Comparison of ENCODE assay signal across 7 mouse cellular contexts in the genomic region with DNA sequence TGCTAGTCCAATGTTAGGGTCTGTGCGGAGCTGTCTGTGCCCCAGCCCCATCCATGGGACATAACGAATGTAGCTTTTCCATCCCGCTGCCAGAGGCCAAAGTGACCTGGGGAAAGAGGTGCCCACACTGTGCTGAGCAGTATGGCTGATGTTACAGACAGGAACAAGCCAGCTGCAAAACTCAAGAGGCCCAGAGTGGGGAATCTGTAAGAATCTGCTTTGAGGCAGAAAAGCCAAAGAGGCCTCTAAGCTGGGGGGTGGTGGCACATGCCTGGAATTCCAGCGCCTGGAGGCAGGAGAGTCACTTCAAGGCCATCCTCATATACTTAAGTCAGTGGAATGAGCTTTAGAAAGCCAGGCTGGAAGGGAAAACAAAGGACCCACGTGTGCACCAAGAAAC. TPM values are rescaled to one million over a fixed set of nuclear protein-coding genes. Genes with fewer than 3 reads are reported as not detected.
A peak's percentile ranks its signal among the peaks of the same experiment; 100 is the strongest.
DNase-seq lines count a peak whose midpoint lies in the region; ATAC-seq lines count a peak whose summit lies in the region.

No protein-coding gene starts in this region.

- no peaks in the 10 kb centered on the region for H3K27me3 ChIP-seq in neural tube, embryonic 15.5 days (replicated peaks)
- H3K27me3 ChIP-seq in embryonic facial prominence, embryonic 15.5 days, result no peaks in the 10 kb centered on the region
- H3K27me3 ChIP-seq in lung, embryonic 16.5 days (ENCODE audit: control insufficient read depth, insufficient read depth, low read depth, low read length), result no peaks in the 10 kb centered on the region

- H3K4me2 ChIP-seq in neural tube, embryonic 15.5 days, result no peak overlapping the region
- no peak overlapping the region for H3K4me2 ChIP-seq in embryonic facial prominence, embryonic 15.5 days (replicated peaks)
- H3K4me2 ChIP-seq in lung, embryonic 16.5 days (ENCODE audit: low read depth, low read length), result no peak overlapping the region

- WGBS in neural tube, embryonic 15.5 days, result 54% methylated on average over 5 of the region's 5 CpGs
- 21% methylated on average over 5 of the region's 5 CpGs for WGBS in embryonic facial prominence, embryonic 15.5 days
- WGBS in lung, embryonic 16.5 days, result 26% methylated on average over 5 of the region's 5 CpGs

- peaks cover 5% of the 10 kb centered on the region; the same call in 1 of the 2 replicates for H3K4me1 ChIP-seq in neural tube, embryonic 15.5 days
- peaks cover 12% of the 10 kb centered on the region for H3K4me1 ChIP-seq in embryonic facial prominence, embryonic 15.5 days
- H3K4me1 ChIP-seq in lung, embryonic 16.5 days (replicated peaks; ENCODE audit: control insufficient read depth, insufficient read depth, low read length), result peaks cover 14% of the 10 kb centered on the region

- DNase-seq in neural tube, embryonic 10.5 days (ENCODE audit: extremely low spot score, low spot score), result peak; percentile 46
- no peak for DNase-seq in gastrocnemius, postnatal 25 days

- H3K4me3 ChIP-seq in neural tube, embryonic 15.5 days (replicated peaks), result no peak overlapping the region
- H3K4me3 ChIP-seq in embryonic facial prominence, embryonic 15.5 days (replicated peaks), result no peak overlapping the region
- no peak overlapping the region for H3K4me3 ChIP-seq in lung, embryonic 16.5 days (ENCODE audit: low read length)

- H3K9ac ChIP-seq in neural tube, embryonic 15.5 days (replicated peaks), result no peak overlapping the region
- no peak overlapping the region for H3K9ac ChIP-seq in embryonic facial prominence, embryonic 15.5 days
- H3K9ac ChIP-seq in lung, embryonic 16.5 days (ENCODE audit: low read length), result peak overlapping the region; percentile 24; the same call in 1 of the 2 replicates

- no peaks in the 10 kb centered on the region for H3K36me3 ChIP-seq in neural tube, embryonic 15.5 days
- H3K36me3 ChIP-seq in embryonic facial prominence, embryonic 15.5 days, result peaks cover 6% of the 10 kb centered on the region; the same call in 1 of the 2 replicates
- H3K36me3 ChIP-seq in lung, embryonic 16.5 days (ENCODE audit: control insufficient read depth, insufficient read depth, low read length), result peaks cover 4% of the 10 kb centered on the region; the same call in 1 of the 2 replicates

- H3K27ac ChIP-seq in neural tube, embryonic 15.5 days (replicated peaks), result no peak overlapping the region
- H3K27ac ChIP-seq in embryonic facial prominence, embryonic 15.5 days (replicated peaks), result peak overlapping the region; percentile 31
- peak overlapping the region; percentile 86 for H3K27ac ChIP-seq in lung, embryonic 16.5 days (ENCODE audit: low read length)

- no peak for ATAC-seq in neural tube, embryonic 15.5 days (ENCODE audit: low FRiP score)
- ATAC-seq in embryonic facial prominence, embryonic 15.5 days (ENCODE audit: insufficient number of reproducible peaks, low FRiP score, low TSS enrichment, low read depth), result peak; percentile 48; the same call in 1 of the 2 replicates
- ATAC-seq in lung, embryonic 16.5 days (ENCODE audit: low read depth), result peak; percentile 90
- ATAC-seq in erythroblast, adult 5-6 weeks (replicated peaks; ENCODE audit: low FRiP score, poor library complexity, severe bottlenecking), result no peak
- ATAC-seq in frontal cortex, adult (ENCODE audit: low TSS enrichment), result no peak

- no peaks in the 10 kb centered on the region for H3K9me3 ChIP-seq in neural tube, embryonic 15.5 days (replicated peaks)
- no peaks in the 10 kb centered on the region for H3K9me3 ChIP-seq in embryonic facial prominence, embryonic 15.5 days (replicated peaks)
- H3K9me3 ChIP-seq in lung, embryonic 16.5 days (ENCODE audit: control insufficient read depth, low read length), result no peaks in the 10 kb centered on the region

RNA-seq across cellular contexts. Expression of gene Pole4, which starts 18.2 kb away (rescaled TPM):
- 143 and 150 TPM in 2 replicates for polyA plus RNA-seq in neural tube, embryonic 15.5 days (2015; fragmentation: Nextera tagmentation; extraction: Ambion mirVana)
- 89.2 and 89.9 TPM in 2 replicates for polyA plus RNA-seq in embryonic facial prominence, embryonic 15.5 days (2015; fragmentation: Nextera tagmentation; extraction: Ambion mirVana)
- polyA plus RNA-seq in lung, embryonic 16.5 days (2015; fragmentation: Nextera tagmentation; extraction: Ambion mirVana), result 101 and 115 TPM in 2 replicates
- total RNA-seq in gastrocnemius, postnatal 25 days (2021), result 10 to 100 TPM; 17.2 to 19.3 TPM
- total RNA-seq in erythroblast, adult 5-6 weeks (2015; ENCODE audit: low replicate concordance), result 13.8 and 21.9 TPM in 2 replicates
- 12.8 and 21.9 TPM in 2 replicates for total RNA-seq in erythroblast, adult 5-6 weeks (2017; ENCODE audit: low replicate concordance)

RNA-seq across cellular contexts. Expression of gene Hk2, which starts 50.9 kb away (rescaled TPM):
- 2.6 and 5.3 TPM in 2 replicates for polyA plus RNA-seq in neural tube, embryonic 15.5 days (2015; fragmentation: Nextera tagmentation; extraction: Ambion mirVana)
- polyA plus RNA-seq in embryonic facial prominence, embryonic 15.5 days (2015; fragmentation: Nextera tagmentation; extraction: Ambion mirVana), result 19.5 and 23.2 TPM in 2 replicates
- 12.7 and 16.7 TPM in 2 replicates for polyA plus RNA-seq in lung, embryonic 16.5 days (2015; fragmentation: Nextera tagmentation; extraction: Ambion mirVana)
- 100 to 1,000 TPM; 192 to 236 TPM for total RNA-seq in gastrocnemius, postnatal 25 days (2021)
- total RNA-seq in erythroblast, adult 5-6 weeks (2015; ENCODE audit: low replicate concordance), result 11.1 and 11.9 TPM in 2 replicates
- 5.4 and 10.2 TPM in 2 replicates for total RNA-seq in erythroblast, adult 5-6 weeks (2017; ENCODE audit: low replicate concordance)

Comparison
In these comparisons a context has a peak if more than half of its experiments do, and no peak if none do; other contexts are left out.
1. ATAC-seq: peak in embryonic facial prominence, embryonic 15.5 days (single experiment) and lung, embryonic 16.5 days (single experiment); none in neural tube, embryonic 15.5 days (single experiment), erythroblast, adult 5-6 weeks (single experiment) and frontal cortex, adult (single experiment).